Mouse (Mus musculus): ENCODE measurements around the gene Srp54a.
"Not testable (repeated sequence)": the region's sequence is repeated elsewhere in the genome, so short reads cannot be mapped to it uniquely, and the experiment has no call there.

DNA sequence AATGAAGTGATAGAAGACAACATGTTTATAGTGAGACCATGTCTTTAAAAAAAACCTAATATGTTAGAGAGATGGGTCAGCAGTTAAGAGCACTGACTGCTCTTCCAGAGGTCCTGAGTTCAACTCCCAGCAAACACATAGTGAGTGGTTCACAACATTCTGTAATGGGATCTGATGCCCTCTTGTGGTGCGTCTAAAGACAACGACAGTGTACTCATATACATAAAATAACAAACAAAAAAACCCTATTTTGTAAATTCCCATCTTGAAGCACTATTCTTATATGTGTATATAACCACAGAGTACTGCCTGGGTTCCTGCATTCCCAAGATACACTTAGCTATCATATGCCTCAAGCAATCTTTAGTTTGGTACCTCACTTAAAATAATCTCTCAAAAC lies 1.4 kb upstream of the Srp54a start:
- TF ChIP-seq CTCF (IDR thresholded peaks at IDR 0.05; ENCODE audit: low read depth) = peak; percentile 58
- TF ChIP-seq EP300 (optimal IDR thresholded peaks at IDR 0.05) = not testable (repeated sequence)
